Mouse (Mus musculus) hindbrain, embryonic 15.5 days (tissue): ENCODE measurements at regions not wholly inside any gene's neighbourhood (a gene's known extent, or its start where the extent isn't known, plus 50 kb on each side); places are given as distances from the start of the nearest gene placed in this dataset.
"Not testable (repeated sequence)": the region's sequence is repeated elsewhere in the genome, so short reads cannot be mapped to it uniquely, and the experiment has no call there.

Experiments used
- ATAC-seq: fragments of 200-750 bp; cut with Nextera tagmentation; 2 replicates; pipeline ENCODE4 v1.8.0; 2017; ENCODE audit warnings: low read depth, moderate number of reproducible peaks, moderate TSS enrichment; ENCODE audit not compliant: low FRiP score
- H3K27ac ChIP-seq: fragments of 300-500 bp; sonication (generic); replicated peaks from 2 replicates; pipeline ENCODE4 v1.5.1; 2015; ENCODE audit warnings: mild to moderate bottlenecking, inconsistent platforms
- H3K27me3 ChIP-seq: fragments of 300-500 bp; sonication (generic); 2 replicates; pipeline ENCODE4 v1.6.1; 2015; ENCODE audit warnings: control low read depth, inconsistent platforms
- H3K36me3 ChIP-seq: fragments of 300-500 bp; sonication (generic); 2 replicates; pipeline ENCODE4 v1.6.1; 2015; ENCODE audit warnings: control low read depth, inconsistent platforms
- H3K4me1 ChIP-seq: fragments of 300-500 bp; sonication (generic); replicated peaks from 2 replicates; pipeline ENCODE4 v1.6.1; 2015; ENCODE audit warnings: control low read depth, inconsistent platforms
- H3K4me2 ChIP-seq: fragments of 300-500 bp; sonication (generic); 2 replicates; pipeline ENCODE4 v1.6.1; 2015; ENCODE audit warnings: moderate library complexity, mild to moderate bottlenecking, inconsistent platforms
- H3K4me3 ChIP-seq: fragments of 300-500 bp; sonication (generic); 2 replicates; pipeline ENCODE4 v1.5.1; 2015; ENCODE audit warnings: mild to moderate bottlenecking, inconsistent platforms
- H3K9ac ChIP-seq: fragments of 300-500 bp; sonication (generic); 2 replicates; pipeline ENCODE4 v1.6.1; 2015; ENCODE audit warnings: inconsistent platforms
- H3K9me3 ChIP-seq: fragments of 300-500 bp; sonication (generic); 2 replicates; pipeline ENCODE4 v1.6.1; 2016; ENCODE audit warnings: control low read depth, inconsistent platforms
- WGBS: fragments of 180-500 bp; shearing (Covaris S2); methylation state at CpG from one replicate; pipeline ENCODE4 v1.1.7; 2015; 5-methylcytosine and 5-hydroxymethylcytosine counted together

DNA sequence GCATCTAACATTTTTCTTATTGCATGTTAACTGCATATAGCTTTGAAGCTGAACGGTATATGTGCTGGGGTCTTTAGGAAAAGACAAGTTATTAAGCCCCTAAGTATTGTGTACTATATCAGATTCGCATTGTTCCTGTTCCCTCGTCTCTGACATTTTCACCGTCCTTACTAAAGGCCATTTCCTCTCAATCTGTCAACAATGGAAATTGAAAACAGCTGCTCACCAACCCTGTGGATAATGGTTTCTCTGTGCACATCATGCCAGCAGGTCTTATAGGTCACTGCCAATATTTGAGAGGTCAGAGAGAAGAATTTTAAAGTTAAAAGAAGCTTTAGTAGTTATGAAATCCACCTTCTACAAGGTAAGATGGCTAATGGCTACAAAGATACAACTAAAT lies 797.4 kb upstream of the Impad1 start:
- WGBS = 57% methylated on average over 4 of the region's 4 CpGs
- no peaks in the 10 kb centered on the region for H3K4me1 ChIP-seq
- no peak overlapping the region for H3K4me3 ChIP-seq
- H3K36me3 ChIP-seq = no peaks in the 10 kb centered on the region
- no peak overlapping the region for H3K27ac ChIP-seq
- no peak overlapping the region for H3K4me2 ChIP-seq
- no peak for ATAC-seq
- H3K27me3 ChIP-seq = no peaks in the 10 kb centered on the region
- H3K9me3 ChIP-seq = no peaks in the 10 kb centered on the region
- H3K9ac ChIP-seq = no peak overlapping the region

DNA sequence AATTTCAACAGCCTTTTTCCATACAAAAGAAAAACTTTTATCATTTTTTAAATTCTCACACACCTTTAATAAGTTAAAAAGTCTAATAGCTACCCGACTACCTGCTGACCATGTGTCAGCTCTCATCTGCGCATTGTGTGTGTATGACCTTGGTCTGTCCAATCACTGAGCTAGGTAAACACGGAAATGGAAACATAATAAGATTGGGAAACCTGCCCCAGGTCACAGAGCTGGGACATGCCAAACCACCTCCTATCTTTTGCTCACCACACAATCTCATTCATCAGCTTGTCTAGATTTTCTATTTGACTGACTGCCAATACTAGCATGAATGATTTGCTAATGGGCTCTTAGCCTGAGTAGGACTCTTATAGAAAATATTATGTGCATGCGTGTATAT lies 794.3 kb upstream of the Impad1 start:
- no peak for ATAC-seq
- 86% methylated on average over 4 of the region's 4 CpGs for WGBS
- H3K36me3 ChIP-seq = no peaks in the 10 kb centered on the region

GRCm38 (mm10) chr4:5585205-5585604 lies 792.0 kb upstream of the Impad1 start:
- no peak overlapping the region for H3K4me3 ChIP-seq
- H3K9me3 ChIP-seq = no peaks in the 10 kb centered on the region
- no peak overlapping the region for H3K4me2 ChIP-seq
- no peak for ATAC-seq
- H3K9ac ChIP-seq = no peak overlapping the region
- 89% methylated on average over 4 of the region's 4 CpGs for WGBS
- H3K27me3 ChIP-seq = no peaks in the 10 kb centered on the region
- H3K36me3 ChIP-seq = no peaks in the 10 kb centered on the region
- H3K27ac ChIP-seq = no peak overlapping the region
- no peaks in the 10 kb centered on the region for H3K4me1 ChIP-seq

More for the DNA sequence above, 794.3 kb upstream of the Impad1 start:
- no peak overlapping the region for H3K4me2 ChIP-seq
- no peaks in the 10 kb centered on the region for H3K9me3 ChIP-seq
- no peaks in the 10 kb centered on the region for H3K4me1 ChIP-seq
- H3K27me3 ChIP-seq = no peaks in the 10 kb centered on the region
- no peak overlapping the region for H3K4me3 ChIP-seq
- H3K9ac ChIP-seq = no peak overlapping the region
- H3K27ac ChIP-seq = no peak overlapping the region

DNA sequence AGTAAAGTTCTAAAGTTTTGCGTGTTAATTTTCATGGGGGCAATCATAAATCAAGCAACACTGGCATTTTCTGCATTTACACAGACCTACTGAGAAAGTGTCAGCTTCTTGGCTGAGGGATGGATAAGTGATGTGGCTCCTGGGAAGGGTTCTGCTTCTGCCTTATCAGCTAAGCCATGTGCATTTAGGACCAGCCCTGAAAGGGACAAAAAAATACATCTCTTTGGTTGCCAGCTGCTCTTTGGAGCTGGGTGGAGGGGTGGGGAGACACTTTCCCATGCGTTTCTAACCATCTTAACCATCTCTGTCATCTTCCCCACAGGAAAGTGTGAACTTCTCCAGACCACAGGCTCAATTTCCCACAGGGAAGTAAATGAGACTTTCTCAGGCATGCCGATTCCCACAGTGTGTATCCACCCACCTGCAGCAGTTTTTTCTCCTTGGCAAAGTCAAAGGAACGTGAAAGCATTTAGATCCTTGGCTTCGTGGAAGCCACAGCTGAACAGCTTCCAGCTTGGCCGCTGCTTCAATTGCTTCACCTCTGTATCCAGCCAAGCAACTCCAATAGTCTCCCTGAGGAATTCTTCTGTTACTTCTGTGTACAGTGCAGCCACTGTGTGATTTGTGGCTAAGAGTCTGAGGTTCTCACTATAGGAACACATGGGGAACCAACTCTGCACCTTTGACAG lies 791.0 kb upstream of the Impad1 start:
- WGBS = 60% methylated on average over 6 of the region's 6 CpGs

GRCm38 (mm10) chr4:5568076-5568475 lies 774.9 kb upstream of the Impad1 start:
- Histone ChIP-seq H3K27ac (no peak overlapping the region), H3K4me2 (no peak overlapping the region), H3K9ac (no peak overlapping the region), H3K4me3 (no peak overlapping the region), H3K27me3 (no peaks in the 10 kb centered on the region), H3K36me3 (no peaks in the 10 kb centered on the region), H3K9me3 (no peaks in the 10 kb centered on the region), H3K4me1 (no peaks in the 10 kb centered on the region)
- ATAC-seq = no peak

More for the DNA sequence above, 791.0 kb upstream of the Impad1 start:
- H3K27ac ChIP-seq = no peak overlapping the region
- H3K4me2 ChIP-seq = no peak overlapping the region
- H3K36me3 ChIP-seq = no peaks in the 10 kb centered on the region
- no peaks in the 10 kb centered on the region for H3K4me1 ChIP-seq
- peak; percentile 63; the same call in 1 of the 2 replicates for ATAC-seq
- no peak overlapping the region for H3K4me3 ChIP-seq
- H3K9ac ChIP-seq = no peak overlapping the region
- H3K27me3 ChIP-seq = no peaks in the 10 kb centered on the region
- H3K9me3 ChIP-seq = no peaks in the 10 kb centered on the region

- Histone ChIP-seq H3K27ac (no peak overlapping the region), H3K36me3 (no peaks in the 10 kb centered on the region), H3K9me3 (no peaks in the 10 kb centered on the region), H3K27me3 (no peaks in the 10 kb centered on the region), H3K4me3 (no peak overlapping the region), H3K9ac (no peak overlapping the region), H3K4me1 (no peaks in the 10 kb centered on the region), H3K4me2 (no peak overlapping the region)
- ATAC-seq = no peak
- WGBS = 77% methylated on average over 3 of the region's 3 CpGs
These were observed 767.0 kb upstream of the Impad1 start for GRCm38 (mm10) chr4:5560001-5560657.

- H3K4me1 ChIP-seq = no peaks in the 10 kb centered on the region
- no peak overlapping the region for H3K27ac ChIP-seq
- no peak for ATAC-seq
- no peak overlapping the region for H3K9ac ChIP-seq
- H3K4me2 ChIP-seq = no peak overlapping the region
- no peak overlapping the region for H3K4me3 ChIP-seq
- H3K36me3 ChIP-seq = no peaks in the 10 kb centered on the region
- 82% methylated on average over 3 of the region's 3 CpGs for WGBS
- H3K9me3 ChIP-seq = no peaks in the 10 kb centered on the region
- H3K27me3 ChIP-seq = no peaks in the 10 kb centered on the region
These were observed 747.0 kb upstream of the Impad1 start for GRCm38 (mm10) chr4:5540155-5540554.

GRCm38 (mm10) chr4:5530416-5530815 lies 737.3 kb upstream of the Impad1 start:
- 69% methylated on average over 4 of the region's 4 CpGs for WGBS
- Histone ChIP-seq H3K4me3 (no peak overlapping the region), H3K9me3 (no peaks in the 10 kb centered on the region), H3K36me3 (no peaks in the 10 kb centered on the region), H3K4me2 (no peak overlapping the region), H3K9ac (no peak overlapping the region), H3K27me3 (no peaks in the 10 kb centered on the region), H3K4me1 (no peaks in the 10 kb centered on the region), H3K27ac (no peak overlapping the region)
- ATAC-seq = no peak

- 99% methylated on average over 2 of the region's 2 CpGs for WGBS
- H3K9ac ChIP-seq = no peak overlapping the region
- no peaks in the 10 kb centered on the region for H3K4me1 ChIP-seq
- no peak overlapping the region for H3K27ac ChIP-seq
- no peak overlapping the region for H3K4me3 ChIP-seq
- no peaks in the 10 kb centered on the region for H3K36me3 ChIP-seq
- no peaks in the 10 kb centered on the region for H3K9me3 ChIP-seq
- no peaks in the 10 kb centered on the region for H3K27me3 ChIP-seq
- no peak for ATAC-seq
- H3K4me2 ChIP-seq = no peak overlapping the region
These were observed 725.4 kb upstream of the Impad1 start for GRCm38 (mm10) chr4:5518522-5518921.

- H3K9ac ChIP-seq, H3K36me3 ChIP-seq, H3K4me3 ChIP-seq, H3K27me3 ChIP-seq, H3K9me3 ChIP-seq, H3K4me2 ChIP-seq, H3K27ac ChIP-seq, ATAC-seq, H3K4me1 ChIP-seq: not testable (repeated sequence)
- 75% methylated on average over 6 of the region's 6 CpGs for WGBS
These were observed 722.3 kb upstream of the Impad1 start for GRCm38 (mm10) chr4:5515426-5515825.

DNA sequence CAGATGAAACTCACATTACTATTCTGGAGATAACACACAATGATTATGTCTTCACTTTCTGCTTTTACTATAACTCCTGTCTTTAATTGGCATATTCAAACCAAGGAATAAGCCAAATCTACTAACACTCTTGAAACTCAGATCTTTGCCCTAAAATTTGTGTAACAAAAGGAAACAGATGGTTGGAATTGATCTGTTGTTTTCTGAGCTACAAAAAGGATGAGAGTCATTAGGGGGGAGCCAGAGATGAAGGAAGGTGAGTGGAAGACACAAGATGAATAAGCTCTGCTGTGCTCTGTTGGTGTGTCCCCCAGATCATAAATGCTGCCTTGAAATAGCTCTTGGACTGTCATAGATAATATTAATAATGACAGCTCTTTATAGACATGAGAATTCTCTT lies 718.6 kb upstream of the Impad1 start:
- no peak for ATAC-seq
- no peaks in the 10 kb centered on the region for H3K9me3 ChIP-seq
- no peak overlapping the region for H3K4me2 ChIP-seq
- H3K36me3 ChIP-seq = no peaks in the 10 kb centered on the region
- H3K9ac ChIP-seq = no peak overlapping the region
- H3K27me3 ChIP-seq = no peaks in the 10 kb centered on the region
- H3K27ac ChIP-seq = no peak overlapping the region
- H3K4me1 ChIP-seq = no peaks in the 10 kb centered on the region
- H3K4me3 ChIP-seq = no peak overlapping the region

GRCm38 (mm10) chr4:5509398-5509797 lies 716.2 kb upstream of the Impad1 start:
- Histone ChIP-seq H3K4me1 (no peaks in the 10 kb centered on the region), H3K4me3 (no peak overlapping the region), H3K27me3 (no peaks in the 10 kb centered on the region), H3K36me3 (no peaks in the 10 kb centered on the region), H3K9ac (no peak overlapping the region), H3K4me2 (no peak overlapping the region), H3K27ac (no peak overlapping the region), H3K9me3 (no peaks in the 10 kb centered on the region)
- 75% methylated on average over 5 of the region's 5 CpGs for WGBS
- no peak for ATAC-seq

- no peak for ATAC-seq
- 82% methylated on average over 1 of the region's 1 CpGs for WGBS
- H3K9me3 ChIP-seq = no peaks in the 10 kb centered on the region
- H3K27ac ChIP-seq = no peak overlapping the region
- H3K4me2 ChIP-seq = no peak overlapping the region
- no peaks in the 10 kb centered on the region for H3K27me3 ChIP-seq
- no peak overlapping the region for H3K4me3 ChIP-seq
- H3K9ac ChIP-seq = no peak overlapping the region
- H3K36me3 ChIP-seq = no peaks in the 10 kb centered on the region
- no peaks in the 10 kb centered on the region for H3K4me1 ChIP-seq
These were observed 701.9 kb upstream of the Impad1 start for GRCm38 (mm10) chr4:5495012-5495411.
